Mouse (Mus musculus) thymus, postnatal 0 days (tissue): ENCODE results near the gene Mindy4. TPM values are rescaled to one million over a fixed set of nuclear protein-coding genes. Genes with fewer than 3 reads are reported as not detected.

ENCODE experiments used
- DNase-seq: peaks from one replicate; pipeline ENCODE4 v3.0.0-alpha.2; 2015; ENCODE audit warnings: low spot score
- polyA plus RNA-seq: library from polyadenylated mRNA; unstranded; fragments of >200 nt; fragmentation: Nextera tagmentation; extraction: Ambion mirVana; gene quantifications from 2 replicates; pipeline ENCODE4 v1.2.1, GENCODE M21; 2015

The Mindy4 gene
- polyA plus RNA-seq, 1 experiment from 2014 or later = 2.3 TPM

DNA sequence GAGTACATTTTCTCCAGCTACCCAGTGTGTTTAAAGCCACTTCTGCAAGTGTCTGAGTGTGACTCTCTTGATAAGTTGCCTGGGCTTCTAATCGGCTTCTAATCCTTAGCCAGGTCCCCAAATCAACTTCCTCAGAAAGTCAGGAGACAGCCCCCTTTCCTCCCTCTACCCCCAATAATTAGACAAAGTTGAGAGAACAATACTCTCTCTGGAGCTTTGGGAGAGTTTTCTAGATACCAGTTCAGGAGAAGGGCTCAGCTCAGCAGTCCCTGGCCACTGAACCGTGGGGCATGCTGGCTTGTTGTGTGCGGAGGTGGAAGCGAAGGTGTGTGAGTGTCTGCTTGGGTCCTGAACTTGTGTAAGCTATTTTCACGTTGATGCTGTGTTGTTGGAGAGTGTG, 134.1 kb downstream of the Mindy4 start:
- no peak for DNase-seq

DNA sequence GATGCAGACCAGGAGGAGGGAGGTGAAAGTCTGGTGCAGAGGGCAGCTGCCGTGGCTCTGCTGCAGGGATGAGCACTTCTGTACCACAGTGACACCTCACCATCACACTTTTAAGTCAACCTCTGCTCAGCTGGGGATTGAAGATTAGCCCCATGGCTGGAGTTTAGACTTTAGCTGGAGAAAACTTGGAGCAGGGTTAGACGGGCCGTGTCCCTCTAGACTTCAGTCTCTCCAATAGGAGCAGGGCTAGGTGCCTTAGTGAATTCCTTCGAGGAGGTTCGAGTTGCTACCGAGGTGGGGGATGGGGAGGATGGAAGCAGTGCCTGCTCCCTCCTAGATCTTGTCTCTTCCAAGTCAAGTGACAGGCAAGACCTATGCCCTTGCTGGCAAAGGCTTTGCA, 134.9 kb downstream of the Mindy4 start:
- no peak for DNase-seq

DNA sequence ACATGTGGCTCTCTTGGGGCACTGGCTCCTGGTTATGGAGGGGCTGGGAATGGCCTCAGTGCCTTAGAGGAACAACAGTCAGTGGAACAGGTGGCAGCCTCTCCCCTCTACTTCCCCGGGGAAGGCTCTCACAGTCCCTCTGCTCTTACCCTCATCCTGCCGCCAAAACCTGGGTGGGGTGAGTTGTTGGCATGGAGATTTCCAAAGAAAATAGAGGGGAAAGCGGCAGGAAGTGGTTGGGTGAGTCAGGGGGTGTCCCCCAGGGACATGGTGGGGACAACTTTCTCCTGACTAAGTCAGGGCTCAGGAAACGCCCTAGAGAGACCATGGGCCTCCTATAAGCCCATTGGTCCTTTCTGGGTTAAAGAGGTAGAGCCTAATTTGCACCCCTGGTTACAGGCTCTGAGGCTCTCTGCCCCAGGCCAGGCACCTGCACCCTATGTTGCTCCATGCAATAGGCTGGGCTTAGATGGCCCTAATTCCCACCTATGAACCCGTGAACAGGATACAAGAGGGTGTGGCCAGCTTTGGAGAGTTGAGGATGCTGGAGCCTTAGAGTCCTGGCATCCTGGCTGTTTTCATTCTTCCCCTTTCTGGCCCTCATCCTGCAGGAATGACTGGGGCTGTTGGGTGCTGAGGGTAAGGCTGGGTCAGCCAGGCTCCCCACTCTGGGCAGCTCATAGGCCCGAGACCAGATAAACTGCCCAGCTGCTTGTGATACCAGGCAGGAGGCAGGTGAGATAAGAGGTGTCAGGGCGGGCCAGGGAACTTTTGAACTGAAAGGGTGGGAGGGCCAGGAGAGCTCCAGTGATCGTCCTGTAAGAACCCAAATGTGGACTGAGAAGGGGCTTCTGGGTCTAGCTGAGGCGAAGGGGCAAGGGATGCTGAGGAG, 136.0 kb downstream of the Mindy4 start:
- no peak for DNase-seq

DNA sequence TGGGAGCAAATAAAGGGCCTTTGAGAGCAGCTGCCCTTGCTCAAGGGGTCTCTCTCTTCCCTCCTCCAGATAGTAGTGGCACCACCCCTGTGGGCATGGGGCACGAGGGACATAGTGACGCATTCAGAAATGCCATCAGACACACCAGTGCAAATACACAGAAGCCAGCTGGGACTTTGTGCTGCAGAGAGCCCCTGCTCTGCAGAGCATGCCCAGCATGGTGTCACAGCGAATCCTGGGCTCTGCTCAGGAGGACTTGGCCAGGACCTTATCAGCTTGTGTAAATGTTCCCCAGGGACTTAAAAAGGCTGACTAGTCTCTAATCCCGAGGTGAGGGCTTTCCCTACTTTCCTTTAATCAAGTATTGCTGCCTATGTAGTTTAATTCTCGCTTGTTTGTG, 138.5 kb downstream of the Mindy4 start:
- no peak for DNase-seq

DNA sequence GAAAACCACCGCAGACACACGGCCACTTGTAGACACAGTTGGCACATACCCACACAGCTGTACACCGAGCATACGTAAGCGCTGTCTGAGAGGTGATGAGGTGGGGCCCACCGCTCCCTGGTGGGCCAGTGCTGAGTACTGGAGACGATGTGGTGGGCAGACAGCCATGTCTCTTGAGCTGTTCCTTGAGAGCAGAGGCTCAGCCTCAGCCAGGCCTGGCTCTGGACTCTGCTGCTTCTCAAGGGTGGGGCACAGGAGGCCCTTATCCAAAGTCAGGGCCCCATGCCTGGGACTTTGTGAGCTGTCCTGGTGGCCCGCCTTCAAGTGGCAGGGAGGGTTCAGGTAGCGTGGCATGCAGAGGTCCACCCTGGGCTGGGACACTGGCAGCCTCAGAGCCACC, 139.1 kb downstream of the Mindy4 start:
- DNase-seq = no peak

DNA sequence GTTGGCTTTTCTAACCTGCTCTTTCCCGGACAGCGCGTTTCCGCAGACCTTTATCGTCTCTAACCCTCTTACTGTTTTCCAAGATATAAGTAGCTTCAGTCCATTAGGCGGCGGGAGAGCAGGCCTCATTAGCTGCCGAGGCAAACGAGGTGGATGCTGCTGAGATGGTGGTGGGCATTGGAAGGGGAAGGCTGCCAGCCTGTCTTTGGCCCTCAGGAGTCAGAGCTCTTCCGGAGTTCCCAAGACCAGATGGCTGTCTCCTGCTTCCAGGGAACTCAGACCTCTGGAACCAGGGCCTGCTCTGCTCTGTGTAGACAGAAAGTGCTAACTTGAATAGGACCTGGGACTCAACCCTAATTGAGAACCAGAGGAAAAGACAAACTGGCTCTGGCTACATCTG, 140.3 kb downstream of the Mindy4 start:
- DNase-seq = no peak

DNA sequence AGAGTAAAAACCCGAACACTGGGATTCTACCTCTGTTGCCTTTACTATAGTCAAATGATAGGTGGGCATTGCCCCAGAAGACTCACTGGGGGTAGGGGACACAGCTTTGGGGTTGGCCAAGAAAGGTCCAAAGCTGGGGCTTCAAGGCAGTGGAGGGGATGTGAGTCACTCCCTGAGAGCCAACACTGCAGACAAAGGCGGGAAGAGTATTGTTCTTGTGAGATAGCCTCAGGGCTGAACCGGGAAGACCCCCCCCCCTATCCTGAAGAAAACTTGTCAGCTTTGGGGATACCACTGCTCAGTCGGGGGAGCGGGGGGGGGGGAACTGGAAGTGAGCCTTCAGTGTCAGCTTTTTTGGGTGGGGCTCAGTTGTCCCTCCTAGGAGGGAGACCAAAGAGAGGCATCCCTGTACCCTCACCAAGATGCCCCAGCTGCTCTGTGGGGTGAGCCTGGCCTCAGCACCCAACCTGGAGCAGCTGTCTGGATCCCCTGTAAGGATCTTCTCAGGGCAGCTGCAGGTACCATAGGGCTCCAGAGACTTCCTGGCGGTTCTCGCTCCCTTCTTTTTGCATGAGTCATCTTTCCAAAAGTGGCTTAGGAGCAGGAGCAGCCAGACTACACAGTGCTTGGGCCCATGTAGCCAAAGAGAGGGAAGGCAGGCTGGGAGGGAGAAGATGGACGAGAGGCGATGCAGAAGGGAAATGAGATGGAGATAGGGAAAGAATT, 141.3 kb downstream of the Mindy4 start:
- no peak for DNase-seq

DNA sequence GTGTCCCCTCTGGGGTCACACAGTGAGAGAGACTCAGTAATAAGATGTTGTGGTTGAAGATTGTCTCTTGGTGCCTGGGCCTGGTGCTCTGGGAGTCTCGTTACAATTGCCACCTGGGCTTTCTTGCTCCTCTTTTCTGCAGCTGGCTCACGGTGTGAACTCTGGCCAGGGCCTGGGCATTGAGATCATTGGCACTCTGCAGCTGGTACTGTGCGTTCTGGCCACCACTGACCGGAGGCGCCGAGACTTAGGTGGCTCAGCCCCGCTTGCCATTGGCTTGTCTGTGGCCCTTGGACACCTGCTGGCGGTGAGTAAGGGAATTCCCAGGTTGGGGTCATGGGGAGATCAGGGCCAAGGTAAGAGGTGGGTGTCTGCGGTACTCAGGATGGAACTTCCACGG, 142.1 kb downstream of the Mindy4 start:
- DNase-seq = no peak

DNA sequence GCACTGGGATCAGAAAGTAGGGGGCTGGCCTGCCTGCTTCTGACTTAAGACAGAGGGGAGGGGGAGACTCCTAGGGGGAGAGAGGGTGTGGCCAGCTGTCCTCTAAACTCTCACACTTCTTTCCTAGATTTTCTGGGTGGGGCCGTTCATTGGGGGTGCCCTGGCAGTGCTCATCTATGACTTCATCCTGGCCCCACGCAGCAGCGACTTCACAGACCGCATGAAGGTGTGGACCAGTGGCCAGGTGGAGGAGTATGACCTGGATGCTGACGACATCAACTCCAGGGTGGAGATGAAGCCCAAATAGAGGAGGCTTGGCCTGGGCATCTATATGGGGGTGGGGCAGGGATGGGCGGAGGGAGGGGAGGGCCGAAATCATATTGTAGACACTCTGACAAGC, 143.3 kb downstream of the Mindy4 start:
- DNase-seq = no peak

DNA sequence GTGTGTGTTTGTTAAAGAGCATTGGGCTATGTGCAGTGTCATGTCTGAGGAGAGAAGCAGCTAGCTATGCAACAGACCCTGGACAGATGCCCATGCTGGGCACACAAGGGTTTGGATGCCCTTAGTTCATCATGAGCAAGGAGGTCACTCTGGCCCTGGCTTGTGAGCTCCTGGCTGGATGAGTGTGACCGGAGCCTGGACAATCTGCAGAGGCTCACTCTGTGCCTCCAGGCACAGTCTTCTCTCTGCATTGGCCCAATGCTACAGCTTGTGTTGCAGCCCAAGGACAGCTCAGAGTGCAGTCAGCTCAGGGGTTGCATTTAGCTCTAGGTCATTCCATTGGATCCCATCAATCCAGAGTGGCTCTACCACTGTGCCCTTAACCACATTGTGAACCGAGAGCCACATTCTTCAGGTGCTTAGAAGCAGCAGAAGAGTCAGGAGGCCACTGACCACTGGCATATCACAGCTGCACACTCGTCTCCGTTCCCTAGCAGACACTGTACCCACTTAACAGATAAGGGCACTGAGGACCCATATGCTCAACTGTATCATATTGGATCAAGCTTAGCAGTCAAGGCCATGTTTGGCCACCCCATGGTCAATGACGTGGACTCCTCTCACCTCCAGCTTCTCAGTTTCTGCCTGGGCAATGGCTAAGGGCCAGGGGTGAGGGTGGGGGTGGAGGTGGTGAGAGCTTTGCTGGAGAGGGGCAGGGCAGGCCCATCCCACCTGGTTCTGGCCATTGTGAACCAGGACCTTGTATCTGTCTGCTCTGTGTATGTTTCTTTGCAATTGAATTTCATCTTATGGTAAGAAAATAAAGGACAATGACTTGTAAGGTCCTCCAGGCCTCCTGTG, 144.8 kb downstream of the Mindy4 start:
- DNase-seq = no peak

DNA sequence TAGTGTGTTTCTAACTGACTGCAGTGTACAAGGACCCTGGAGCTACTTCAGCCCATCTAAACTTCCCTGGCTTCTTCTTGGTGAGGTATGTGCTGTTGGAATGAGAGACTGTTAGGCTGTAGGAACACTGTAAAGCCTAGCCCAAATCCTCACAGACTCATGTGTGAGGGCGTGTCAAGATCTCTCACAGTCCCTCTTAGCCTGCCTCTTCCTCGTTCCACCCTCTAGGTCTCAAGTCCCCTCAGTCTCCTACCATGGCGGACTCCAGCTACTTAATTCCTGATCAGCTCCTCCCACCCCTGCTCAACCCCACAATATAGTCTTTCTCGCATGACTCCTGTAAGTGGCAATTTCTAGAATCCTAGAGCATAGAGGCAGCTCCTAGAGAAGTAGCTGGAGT, 146.0 kb downstream of the Mindy4 start:
- DNase-seq = no peak

DNA sequence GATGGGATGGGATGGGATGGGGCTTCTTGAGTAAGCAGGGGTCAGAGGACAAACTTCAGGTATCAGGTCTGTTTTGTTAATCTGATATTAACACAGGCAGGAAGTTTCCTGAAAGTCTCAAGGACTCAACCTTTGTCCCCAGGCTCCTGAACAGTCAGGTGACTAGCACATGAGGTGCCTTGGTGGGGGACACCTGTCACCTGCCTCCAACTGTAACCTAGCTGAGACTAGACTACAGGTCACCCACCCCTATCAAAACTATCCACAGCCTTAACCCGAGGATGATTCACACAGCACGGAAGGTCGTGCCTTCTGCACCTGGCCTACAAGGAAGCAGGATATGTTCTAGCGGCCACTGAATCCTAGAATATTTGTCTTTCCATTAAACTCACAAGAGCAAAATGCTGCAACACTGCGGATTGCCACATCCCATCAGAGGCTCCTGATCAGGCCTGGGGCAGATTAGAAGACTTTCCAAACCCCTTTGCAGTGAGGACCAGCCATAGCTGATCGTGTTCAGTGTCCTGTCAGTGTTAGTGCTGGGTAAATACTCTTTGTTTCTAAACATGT, 147.3 kb downstream of the Mindy4 start:
- DNase-seq = no peak

DNA sequence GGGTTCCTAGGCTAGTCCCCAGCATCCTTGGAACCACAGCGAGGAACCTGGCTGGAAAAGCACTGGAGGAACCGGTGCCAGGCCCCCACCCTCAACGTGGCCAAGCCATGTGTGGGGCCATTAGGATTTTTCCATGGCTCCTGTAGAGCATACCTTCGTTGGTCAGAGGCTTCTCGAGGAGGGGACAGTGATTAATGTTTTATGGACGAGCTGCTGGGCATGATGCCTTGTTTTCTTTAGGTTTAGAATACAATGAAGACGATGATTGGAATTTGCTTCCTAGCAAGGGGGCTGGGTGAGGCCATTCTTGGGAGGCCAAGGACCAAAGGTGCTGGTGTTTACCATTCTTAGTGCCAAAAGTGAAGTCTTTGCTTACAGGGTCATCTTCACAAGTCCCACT, 148.5 kb downstream of the Mindy4 start:
- no peak for DNase-seq

DNA sequence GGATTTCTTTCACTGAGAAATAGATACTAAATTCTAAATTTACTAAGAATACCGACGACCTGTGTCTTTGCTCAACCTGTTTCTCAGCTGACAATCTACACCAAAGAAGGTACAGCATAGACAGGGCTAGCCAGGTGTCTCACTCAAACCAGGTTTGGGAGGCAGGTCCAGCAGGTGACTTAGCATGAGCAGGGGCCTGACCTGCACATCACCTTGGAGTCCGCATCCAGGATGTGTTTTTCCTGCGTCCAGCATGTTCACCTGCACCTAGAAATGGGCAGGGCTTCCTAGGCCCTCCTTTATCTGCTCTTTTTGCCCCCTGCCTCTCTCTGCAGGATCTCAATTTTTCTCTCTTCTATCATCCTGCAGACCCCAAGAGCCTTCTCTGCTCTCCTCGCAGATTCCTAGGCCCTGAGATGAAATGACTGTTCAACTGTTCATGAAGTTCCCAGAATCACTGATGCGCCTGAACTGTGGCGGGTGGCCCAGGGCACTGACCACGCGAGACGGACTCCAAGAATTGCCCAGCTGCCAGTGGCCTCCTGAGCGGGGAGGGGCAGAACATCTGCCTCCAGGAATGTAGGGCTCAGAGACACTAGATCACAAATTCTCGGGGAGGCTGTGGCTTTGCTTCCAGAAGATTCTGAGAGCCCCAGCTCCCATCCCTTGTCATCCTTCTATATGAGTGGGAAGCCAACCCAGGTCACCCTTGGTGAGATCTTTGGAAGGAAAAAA, 150.7 kb downstream of the Mindy4 start:
- no peak for DNase-seq

DNA sequence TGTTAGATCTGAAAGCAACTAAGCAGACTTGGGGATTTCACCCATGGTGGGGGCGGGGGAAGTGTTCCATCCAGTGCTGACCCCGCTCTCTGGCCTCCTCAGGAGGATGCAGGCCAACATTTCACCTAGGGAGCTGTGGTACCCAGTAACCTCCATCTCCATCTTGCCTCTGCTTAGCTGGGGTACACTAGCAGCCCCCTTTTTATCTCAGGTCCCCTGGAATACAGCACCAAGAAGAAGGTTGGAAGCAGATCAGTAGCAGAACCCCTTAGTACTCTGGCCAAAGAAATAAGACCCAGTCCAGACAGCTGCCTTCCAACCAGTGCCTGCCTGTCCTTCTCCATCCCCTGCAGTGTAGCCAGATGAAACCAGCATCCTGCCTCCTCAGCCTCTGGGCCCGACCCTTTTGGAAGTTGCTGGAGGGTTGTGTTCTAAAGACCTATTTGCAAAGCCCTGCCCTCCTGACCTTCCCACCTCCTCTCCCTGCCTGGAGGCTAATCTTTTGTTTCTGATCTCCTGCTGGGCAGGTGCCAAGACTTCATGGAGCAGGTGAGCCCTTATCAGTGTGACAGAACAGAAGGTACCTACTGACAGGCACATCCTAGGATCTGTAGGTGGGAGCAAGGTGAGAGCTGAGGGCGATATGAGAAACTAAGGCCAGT, 151.4 kb downstream of the Mindy4 start:
- no peak for DNase-seq

DNA sequence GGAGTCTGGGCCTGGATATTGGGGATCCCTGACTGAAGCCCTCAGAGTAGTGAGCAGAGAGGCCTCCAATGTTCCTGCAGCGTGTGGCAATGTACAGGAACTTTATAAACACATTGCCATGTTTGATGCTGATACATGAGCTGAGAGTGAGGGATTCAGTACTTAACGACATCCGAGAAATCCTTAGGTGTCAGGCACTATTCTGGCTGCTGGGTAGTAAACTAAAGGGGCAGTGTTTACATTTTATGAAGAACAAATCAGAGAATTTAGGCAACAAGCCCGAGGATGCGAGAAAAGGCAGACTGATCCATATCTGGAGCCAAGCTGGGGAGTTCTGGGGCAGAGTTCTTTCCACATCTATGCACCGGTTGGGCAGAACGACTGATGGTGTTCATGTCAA, 152.4 kb downstream of the Mindy4 start:
- DNase-seq = no peak

DNA sequence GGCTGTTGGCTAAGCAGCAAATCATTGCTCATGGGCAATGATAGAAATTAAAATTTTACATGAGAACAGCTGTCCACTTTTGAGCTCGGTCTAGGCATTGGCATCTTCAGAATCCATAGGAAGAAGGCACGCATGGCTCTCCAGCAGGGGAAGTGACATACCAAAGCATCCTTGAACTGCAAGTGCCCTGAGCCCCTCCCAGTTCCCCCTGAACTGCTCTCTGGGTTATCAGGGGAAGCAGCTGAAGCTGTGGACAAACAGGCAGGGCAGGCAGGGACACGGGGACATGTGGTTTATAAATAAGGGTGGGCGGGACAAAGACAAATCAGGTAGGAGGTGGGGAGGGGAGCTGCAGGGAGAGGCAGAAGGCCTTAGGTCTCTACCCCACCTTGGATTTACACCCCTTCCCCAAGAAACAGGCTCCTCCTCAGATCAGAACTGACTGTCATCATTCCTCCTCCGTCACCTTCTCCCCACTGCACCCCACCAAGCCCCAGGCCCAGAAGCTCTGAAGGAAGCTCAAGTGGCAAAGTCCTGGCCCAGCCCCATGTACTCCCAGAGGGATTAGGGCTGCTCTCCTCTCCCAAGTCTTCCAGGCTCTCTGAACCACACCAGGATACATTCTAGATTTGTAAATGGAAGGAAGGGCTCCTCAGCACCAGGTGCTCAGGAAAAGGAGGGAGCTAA, 153.0 kb downstream of the Mindy4 start:
- DNase-seq = no peak

DNA sequence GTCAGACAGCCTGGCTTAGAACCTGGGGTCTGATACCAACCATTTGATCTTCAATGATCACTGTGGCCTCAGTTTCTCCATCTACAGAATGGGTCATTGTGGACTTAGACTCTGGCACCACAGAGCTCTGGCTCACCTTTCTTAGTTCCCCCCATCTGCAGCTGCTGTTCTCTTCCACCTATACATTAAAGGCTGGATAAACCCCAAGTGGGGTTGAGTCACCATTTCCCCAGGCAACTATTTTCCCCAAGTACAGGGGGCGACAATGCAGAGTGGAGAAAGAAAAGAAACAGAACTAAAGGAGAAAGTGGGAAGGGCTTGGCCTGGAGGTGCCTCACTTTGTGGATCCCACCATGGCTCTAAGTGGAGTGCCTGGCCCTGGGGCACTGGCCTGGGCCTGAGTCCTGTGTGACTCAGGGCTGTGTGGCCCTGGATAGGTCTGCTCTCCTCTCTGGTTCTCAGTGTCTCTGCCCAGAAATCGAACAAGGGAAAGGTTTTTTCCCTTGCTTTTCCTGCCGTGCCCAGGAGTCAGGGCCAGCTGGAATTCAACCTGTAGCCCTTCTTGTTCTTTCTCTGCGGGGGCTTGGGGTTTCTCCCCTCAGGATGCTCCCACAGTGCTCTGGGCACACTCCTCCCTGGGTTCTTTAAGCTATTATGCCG, 153.9 kb downstream of the Mindy4 start:
- DNase-seq = no peak

DNA sequence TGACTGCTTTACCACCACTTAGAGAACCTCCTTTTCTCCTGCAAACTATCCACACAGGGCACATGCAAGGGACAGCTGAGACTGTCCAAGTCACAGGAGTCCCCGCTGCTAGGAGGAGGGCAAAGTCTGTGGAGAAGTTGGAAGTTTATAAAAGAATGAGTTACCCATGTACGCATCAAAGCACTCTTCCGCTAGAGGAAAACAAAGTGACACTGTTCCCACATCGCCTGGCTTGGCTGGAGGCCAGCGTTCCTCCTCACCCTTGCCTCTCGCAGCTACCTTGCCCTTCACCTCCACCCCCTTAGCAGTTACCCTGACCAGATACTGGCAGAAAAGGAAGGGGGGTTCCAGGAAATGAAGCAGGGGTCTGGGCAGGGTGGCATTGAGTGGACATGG, 154.5 kb downstream of the Mindy4 start:
- no peak for DNase-seq
